In genomic region chr9:63074803-63075202, GRCm38 (mm10) we compare ENCODE assay signal across 12 mouse cellular contexts.
DNase-seq lines count a peak whose midpoint lies in the region; ATAC-seq lines count a peak whose summit lies in the region.
"Had no signal": no experiment of that assay in that cellular context is flagged by ENCODE, and none has a peak within 500 bp of the region (broad histone marks: within the 10 kb centered on the region; RNA-seq: fewer than 3 reads in every experiment).

No protein-coding gene starts in this region.

- 21% methylated on average over 7 of the region's 7 CpGs for WGBS in kidney, embryonic 15.5 days
- WGBS in heart, embryonic 10.5 days, result 32% methylated on average over 7 of the region's 7 CpGs
- WGBS in limb, embryonic 13.5 days, result 25% methylated on average over 7 of the region's 7 CpGs

- peak overlapping the region; percentile 63 for H3K27ac ChIP-seq in kidney, embryonic 15.5 days
- H3K27ac ChIP-seq in heart, embryonic 10.5 days, result peak overlapping the region; percentile 87
- no peak overlapping the region for H3K27ac ChIP-seq in limb, embryonic 13.5 days
- H3K27ac ChIP-seq: forebrain, embryonic 12.5 days had no signal

- no peak overlapping the region for H3K9ac ChIP-seq in kidney, embryonic 15.5 days
- H3K9ac ChIP-seq in limb, embryonic 13.5 days, result no peak overlapping the region; the same call in 1 of the 2 replicates
- H3K9ac ChIP-seq: forebrain, embryonic 12.5 days; limb, embryonic 12.5 days had no signal

- H3K36me3 ChIP-seq in kidney, embryonic 15.5 days, result no peaks in the 10 kb centered on the region
- H3K36me3 ChIP-seq in heart, embryonic 10.5 days, result no peaks in the 10 kb centered on the region
- H3K36me3 ChIP-seq in limb, embryonic 13.5 days, result no peaks in the 10 kb centered on the region
- H3K36me3 ChIP-seq: forebrain, embryonic 12.5 days; limb, embryonic 12.5 days had no signal

- H3K4me2 ChIP-seq in kidney, embryonic 15.5 days, result 0 out of 2 replicates have a peak overlapping the region, but pooled peaks have one; percentile 28
- H3K4me2 ChIP-seq in limb, embryonic 13.5 days (replicated peaks), result no peak overlapping the region
- H3K4me2 ChIP-seq: forebrain, embryonic 12.5 days; limb, embryonic 12.5 days had no signal

- H3K9me3 ChIP-seq in kidney, embryonic 15.5 days (replicated peaks), result no peaks in the 10 kb centered on the region
- H3K9me3 ChIP-seq in heart, embryonic 10.5 days, result no peaks in the 10 kb centered on the region
- H3K9me3 ChIP-seq in limb, embryonic 13.5 days, result no peaks in the 10 kb centered on the region
- H3K9me3 ChIP-seq: forebrain, embryonic 12.5 days; limb, embryonic 12.5 days had no signal

- H3K4me1 ChIP-seq in kidney, embryonic 15.5 days, result peaks cover 21% of the 10 kb centered on the region
- H3K4me1 ChIP-seq in heart, embryonic 10.5 days, result peaks cover 44% of the 10 kb centered on the region
- H3K4me1 ChIP-seq in limb, embryonic 13.5 days, result peaks cover 23% of the 10 kb centered on the region

- DNase-seq in kidney, adult 11 months, result no peak
- DNase-seq in R1 (ENCODE audit: low read depth, low spot score), result peak; percentile 66
- DNase-seq in heart, embryonic 10.5 days (ENCODE audit: low spot score), result no peak
- no peak for DNase-seq in cerebellum, adult 11-12 months
- DNase-seq in cerebellum, adult 18-20 months, result no peak
- no peak for DNase-seq in gastrocnemius, postnatal 4 days (ENCODE audit: low spot score in 2 of 2)
- DNase-seq: cerebellum, adult 2 months; thymus, adult 18-20 months had no signal

- no peaks in the 10 kb centered on the region for H3K27me3 ChIP-seq in kidney, embryonic 15.5 days
- H3K27me3 ChIP-seq in heart, embryonic 10.5 days (ENCODE audit: insufficient read depth, poor library complexity, severe bottlenecking), result no peaks in the 10 kb centered on the region
- H3K27me3 ChIP-seq in limb, embryonic 13.5 days, result no peaks in the 10 kb centered on the region
- H3K27me3 ChIP-seq: limb, embryonic 12.5 days had no signal

- H3K4me3 ChIP-seq in kidney, embryonic 15.5 days (replicated peaks), result no peak overlapping the region
- H3K4me3 ChIP-seq in heart, embryonic 10.5 days, result no peak overlapping the region
- H3K4me3 ChIP-seq in limb, embryonic 13.5 days, result no peak overlapping the region
- H3K4me3 ChIP-seq: forebrain, embryonic 12.5 days; limb, embryonic 12.5 days had no signal

- ATAC-seq in kidney, embryonic 15.5 days (replicated peaks; ENCODE audit: low FRiP score), result no peak
- peak; percentile 24; the same call in 1 of the 2 replicates for ATAC-seq in limb, embryonic 13.5 days (ENCODE audit: low FRiP score, low read depth)
